Mouse (Mus musculus): ENCODE data around the gene Pkn1.

The Pkn1 gene

GRCm38 (mm10) chr8:83698661-83699453 is at the start of gene Pkn1:
Gene Pkn1 (minus strand): TSS chr8:83699179.
- peak; percentile 65 for DNase-seq (ENCODE audit: low read depth, low spot score)

- no peak for DNase-seq (ENCODE audit: low read depth, low spot score)
Observed at GRCm38 (mm10) chr8:83748708-83749107, 49.7 kb upstream of the Pkn1 start.

GRCm38 (mm10) chr8:83747661-83748346 is 48.8 kb upstream of the Pkn1 start:
- DNase-seq (ENCODE audit: low read depth, low spot score): no peak

- DNase-seq (ENCODE audit: low read depth, low spot score): no peak
Observed at GRCm38 (mm10) chr8:83744070-83744469, 45.1 kb upstream of the Pkn1 start.

- DNase-seq (ENCODE audit: low read depth, low spot score): no peak
Observed at GRCm38 (mm10) chr8:83742968-83743367, 44.0 kb upstream of the Pkn1 start.

GRCm38 (mm10) chr8:83741849-83742655 is 43.1 kb upstream of the Pkn1 start:
- no peak for DNase-seq (ENCODE audit: low read depth, low spot score)

GRCm38 (mm10) chr8:83740976-83741741 is 42.2 kb upstream of the Pkn1 start, which contains the start of gene Adgre5:
Gene Adgre5 (minus strand): TSS chr8:83741326.
- no peak for DNase-seq (ENCODE audit: low read depth, low spot score)

- DNase-seq (ENCODE audit: low read depth, low spot score): no peak
Observed at GRCm38 (mm10) chr8:83740586-83740975, 41.6 kb upstream of the Pkn1 start.

GRCm38 (mm10) chr8:83739711-83740468 is 40.9 kb upstream of the Pkn1 start:
- no peak for DNase-seq (ENCODE audit: low read depth, low spot score)

- DNase-seq (ENCODE audit: low read depth, low spot score): peak; percentile 82
Observed at GRCm38 (mm10) chr8:83738949-83739710, 40.2 kb upstream of the Pkn1 start.

- no peak for DNase-seq (ENCODE audit: low read depth, low spot score)
Observed at GRCm38 (mm10) chr8:83737852-83738562, 39.0 kb upstream of the Pkn1 start.

GRCm38 (mm10) chr8:83737346-83737745 is 38.4 kb upstream of the Pkn1 start:
- DNase-seq (ENCODE audit: low read depth, low spot score): no peak

- no peak for DNase-seq (ENCODE audit: low read depth, low spot score)
Observed at GRCm38 (mm10) chr8:83736681-83737080, 37.7 kb upstream of the Pkn1 start.

GRCm38 (mm10) chr8:83732919-83733318 is 33.9 kb upstream of the Pkn1 start:
- DNase-seq (ENCODE audit: low read depth, low spot score): no peak

- DNase-seq (ENCODE audit: low read depth, low spot score): no peak
Observed at GRCm38 (mm10) chr8:83731906-83732305, 32.9 kb upstream of the Pkn1 start.

- peak; percentile 56 for DNase-seq (ENCODE audit: low read depth, low spot score)
Observed at GRCm38 (mm10) chr8:83729009-83729807, 30.2 kb upstream of the Pkn1 start.

- DNase-seq (ENCODE audit: low read depth, low spot score): no peak
Observed at GRCm38 (mm10) chr8:83725521-83726102, 26.6 kb upstream of the Pkn1 start.

Data from forelimb bud, embryonic 11.5 days (tissue).